Mouse (Mus musculus): ENCODE measurements at regions not wholly inside any gene's neighbourhood (a gene's known extent, or its start where the extent isn't known, plus 50 kb on each side); places are given as distances from the start of the nearest gene placed in this dataset.

DNA sequence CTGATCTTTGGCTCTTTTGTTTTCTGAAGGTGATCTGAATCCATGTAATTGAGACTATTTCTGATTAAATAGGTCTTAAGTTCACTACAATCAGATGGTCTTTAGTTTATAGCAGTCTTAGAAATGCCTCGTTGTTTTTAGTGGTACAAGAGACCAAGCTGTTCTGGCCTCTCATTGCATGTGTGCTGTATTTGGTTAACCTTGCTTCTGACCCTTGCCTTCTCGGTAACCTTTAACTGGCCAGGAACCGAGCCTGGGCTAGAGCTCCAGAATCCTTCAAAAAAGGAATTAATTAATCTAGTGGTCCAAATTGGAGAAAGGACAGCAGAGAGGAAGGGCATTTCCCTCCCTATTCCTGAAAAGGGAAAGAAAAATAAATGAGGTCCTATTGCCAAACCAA, 234.8 kb upstream of the Prdm1 start:
- TF ChIP-seq CTCF (IDR thresholded peaks at IDR 0.05; ENCODE audit: control insufficient read depth, insufficient read depth, insufficient read length) (no peak), MYOG (IDR thresholded peaks at IDR 0.05; ENCODE audit: control insufficient read depth, extremely low read depth, insufficient read length) (no peak), USF1 (IDR thresholded peaks at IDR 0.05; ENCODE audit: low read depth) (no peak), MAX (IDR thresholded peaks at IDR 0.05) (no peak), MYOD1 (IDR thresholded peaks at IDR 0.05; ENCODE audit: control insufficient read depth, insufficient read length, low read depth) (no peak), CEBPB (IDR thresholded peaks at IDR 0.05; ENCODE audit: low read depth) (no peak), FOSL1 (IDR thresholded peaks at IDR 0.05; ENCODE audit: insufficient read depth, low read length, poor library complexity, severe bottlenecking) (no peak)
